Mouse (Mus musculus) liver, adult 2 months (tissue): ENCODE measurements around the gene Snph. TPM values are rescaled to one million over a fixed set of nuclear protein-coding genes. Genes with fewer than 3 reads are reported as not detected.

Source experiments
- DNase-seq: peaks from one replicate; pipeline ENCODE4 v3.0.0-alpha.2; 2011; ENCODE audit warnings: low read depth, low spot score; ENCODE audit errors: extremely low read depth
- H3K27ac ChIP-seq: fragments of 200-500 bp; replicated peaks from 2 replicates; pipeline ENCODE4 v1.5.1; 2012; ENCODE audit warnings: low read depth, mild to moderate bottlenecking, control low read depth, inconsistent platforms, low read length; ENCODE audit not compliant: insufficient read depth
- H3K27me3 ChIP-seq: fragments of 200-500 bp; 2 replicates; pipeline ENCODE4 v1.6.1; 2012; ENCODE audit warnings: mild to moderate bottlenecking, moderate library complexity, low read length, inconsistent platforms; ENCODE audit not compliant: control insufficient read depth, insufficient read depth
- H3K36me3 ChIP-seq: fragments of 200-500 bp; 2 replicates; pipeline ENCODE4 v1.6.1; 2012; ENCODE audit warnings: low read length, inconsistent platforms; ENCODE audit not compliant: control insufficient read depth, insufficient read depth
- H3K4me1 ChIP-seq: fragments of 200-500 bp; 2 replicates; pipeline ENCODE4 v1.6.1; 2011; ENCODE audit warnings: low read length; ENCODE audit not compliant: control insufficient read depth, insufficient read depth
- H3K4me3 ChIP-seq: fragments of 200-500 bp; 2 replicates; pipeline ENCODE4 v1.5.1; 2011; ENCODE audit warnings: low read depth, mild to moderate bottlenecking, control low read depth, low read length, moderate library complexity; ENCODE audit not compliant: insufficient read depth
- H3K79me2 ChIP-seq: fragments of 200-500 bp; 2 replicates; pipeline ENCODE4 v1.6.1; 2012; ENCODE audit warnings: inconsistent platforms, mild to moderate bottlenecking, low read length, moderate library complexity; ENCODE audit not compliant: control insufficient read depth, insufficient read depth
- H3K9ac ChIP-seq: fragments of 200-500 bp; 2 replicates; pipeline ENCODE4 v1.6.1; 2012; ENCODE audit warnings: low read depth, mild to moderate bottlenecking, control low read depth, inconsistent platforms, low read length
- CTCF ChIP-seq: fragments of 200-500 bp; IDR thresholded peaks from 2 replicates; pipeline ENCODE4 v1.5.1; 2011; ENCODE audit warnings: low read depth, low read length, control low read depth
- POLR2A ChIP-seq: fragments of 200-500 bp; IDR thresholded peaks from 2 replicates; pipeline ENCODE4 v1.6.1; 2011; ENCODE audit warnings: low read length, control low read depth; ENCODE audit not compliant: insufficient read depth; ENCODE audit errors: extremely low read depth
- WGBS: fragments of 180-500 bp; shearing (Covaris S2); methylation state at CpG from one replicate; pipeline ENCODE4 v1.1.7; 2018; 5-methylcytosine and 5-hydroxymethylcytosine counted together
- polyA plus RNA-seq: library from polyadenylated mRNA; depleted of rRNA; stranded (reverse); fragments of >200 nt; gene quantifications from 2 replicates; pipeline ENCODE4 v1.2.3, GENCODE M21; 2012
- total RNA-seq: library from RNA; depleted of rRNA; stranded (reverse); fragments of >200 nt; gene quantifications from 2 replicates; pipeline ENCODE4 v1.2.3, GENCODE M21; 2014

The Snph gene
- total and polyA plus RNA-seq, 2 experiments: 0.09 TPM; not detected in 1

DNA sequence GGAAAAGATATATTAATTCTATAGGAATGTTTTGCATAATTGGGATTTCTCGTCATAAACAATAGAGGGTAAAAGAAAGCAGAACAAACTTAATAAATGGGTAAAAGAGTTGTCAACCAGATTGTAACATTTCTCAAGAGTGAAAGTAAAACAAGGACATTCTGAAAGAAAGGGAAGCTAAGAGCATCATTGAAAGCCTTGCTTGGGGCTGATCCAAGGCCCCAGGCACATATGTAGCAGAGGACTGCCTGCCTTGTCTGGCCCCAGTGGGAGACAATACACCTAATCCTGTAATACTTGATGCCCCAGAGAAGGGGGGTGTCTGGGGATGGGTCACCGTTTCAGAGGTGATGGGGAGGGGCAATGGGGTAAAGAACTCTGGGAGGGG lies 3.6 kb upstream of the Snph start:
- Histone ChIP-seq H3K79me2 (no peaks in the 10 kb centered on the region), H3K9ac (no peak overlapping the region), H3K27ac (no peak overlapping the region), H3K36me3 (no peaks in the 10 kb centered on the region), H3K27me3 (peaks cover 8% of the 10 kb centered on the region), H3K4me1 (no peaks in the 10 kb centered on the region; the same call in 1 of the 2 replicates), H3K4me3 (no peak overlapping the region)
- DNase-seq: no peak
- 86% methylated on average over 2 of the region's 2 CpGs for WGBS
- TF ChIP-seq CTCF (no peak), POLR2A (no peak)

DNA sequence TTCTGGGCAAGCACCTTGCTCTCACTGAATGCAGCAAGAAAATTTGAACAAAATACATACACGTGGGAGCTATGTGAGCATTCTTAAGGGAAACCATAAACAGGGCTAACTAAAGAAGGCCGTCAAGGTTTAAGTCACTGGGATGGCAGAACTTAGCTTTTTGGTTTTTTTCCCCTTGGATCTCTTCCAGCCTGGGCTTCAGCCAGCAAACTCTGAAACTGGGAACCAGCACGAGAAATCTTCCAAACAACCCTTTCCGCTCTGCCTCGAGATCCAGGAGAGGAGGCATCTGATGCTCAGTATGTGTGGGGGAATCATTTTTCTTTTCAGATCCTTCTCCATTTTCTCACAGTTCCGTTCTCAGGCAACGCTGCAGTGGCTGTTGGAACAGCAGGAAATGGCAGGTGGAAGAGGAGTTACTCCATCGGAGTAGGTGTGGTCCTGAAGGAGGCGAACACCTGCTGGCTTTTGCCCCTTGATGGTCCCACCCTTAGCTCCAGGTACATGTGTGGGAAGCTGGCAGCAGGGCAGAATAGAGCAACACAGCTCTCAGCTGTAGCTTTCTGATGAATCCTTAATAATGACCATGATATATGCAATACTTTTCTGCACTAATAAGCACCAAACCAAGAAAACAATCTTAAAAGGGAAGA lies 3.1 kb upstream of the Snph start:
- Histone ChIP-seq H3K4me3 (no peak overlapping the region), H3K27me3 (peaks cover 8% of the 10 kb centered on the region), H3K27ac (no peak overlapping the region), H3K79me2 (no peaks in the 10 kb centered on the region), H3K9ac (no peak overlapping the region), H3K4me1 (no peaks in the 10 kb centered on the region; the same call in 1 of the 2 replicates), H3K36me3 (no peaks in the 10 kb centered on the region)
- WGBS: 62% methylated on average over 9 of the region's 9 CpGs
- no peak for DNase-seq
- no peak for TF ChIP-seq CTCF
- TF ChIP-seq POLR2A: no peak

DNA sequence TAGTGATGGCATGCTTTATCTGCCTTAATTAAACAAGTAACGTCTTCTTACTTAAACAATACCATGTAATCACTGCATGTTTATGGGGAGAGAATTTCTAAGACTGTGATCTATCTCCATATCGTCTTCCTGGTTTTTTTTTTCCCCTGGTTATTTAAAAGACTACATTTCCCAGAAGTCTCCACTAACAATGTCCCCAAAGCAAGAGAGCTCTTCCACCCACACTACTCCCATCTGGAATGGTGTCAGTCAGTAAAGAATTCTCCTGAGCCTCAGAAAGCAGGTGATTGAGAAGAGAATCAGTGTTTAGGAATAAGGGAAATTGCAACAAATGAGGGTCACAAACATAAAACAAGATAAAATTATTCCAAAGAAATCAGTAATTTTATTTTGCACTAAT lies 2.5 kb upstream of the Snph start:
- no peaks in the 10 kb centered on the region for H3K79me2 ChIP-seq
- H3K4me1 ChIP-seq: no peaks in the 10 kb centered on the region; the same call in 1 of the 2 replicates
- H3K9ac ChIP-seq: no peak overlapping the region
- DNase-seq: no peak
- no peaks in the 10 kb centered on the region for H3K36me3 ChIP-seq
- H3K27ac ChIP-seq: no peak overlapping the region
- 35% methylated on average over 2 of the region's 2 CpGs for WGBS
- no peak overlapping the region for H3K4me3 ChIP-seq
- H3K27me3 ChIP-seq: peaks cover 8% of the 10 kb centered on the region
- TF ChIP-seq POLR2A (no peak), CTCF (no peak)

DNA sequence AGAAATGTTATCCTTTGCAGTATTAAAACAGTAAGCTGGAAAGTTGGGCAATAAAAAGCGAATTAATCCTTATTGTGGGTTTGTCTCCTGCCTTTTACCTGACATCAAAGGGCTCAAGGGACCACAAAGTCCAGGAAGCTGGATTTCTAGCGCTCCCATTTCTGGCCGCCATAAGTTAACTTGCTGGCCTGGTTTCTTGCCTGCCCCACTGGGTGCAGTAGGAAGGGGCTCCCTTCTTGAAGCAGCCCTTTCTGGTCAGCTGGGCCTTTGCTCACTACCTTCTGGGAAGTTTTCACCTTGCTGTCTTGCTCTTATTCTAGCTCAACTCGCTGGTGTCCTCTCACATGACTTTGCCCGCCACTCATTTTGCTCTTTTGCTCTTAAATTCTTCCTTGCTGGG lies 589 bp upstream of the Snph start:
- H3K9ac ChIP-seq: no peak overlapping the region
- TF ChIP-seq CTCF (no peak), POLR2A (no peak)
- H3K4me1 ChIP-seq: no peaks in the 10 kb centered on the region; the same call in 1 of the 2 replicates
- WGBS: 79% methylated on average over 5 of the region's 5 CpGs
- no peak overlapping the region for H3K4me3 ChIP-seq
- H3K79me2 ChIP-seq: no peaks in the 10 kb centered on the region
- DNase-seq: no peak
- H3K27ac ChIP-seq: no peak overlapping the region
- H3K36me3 ChIP-seq: no peaks in the 10 kb centered on the region
- H3K27me3 ChIP-seq: peaks cover 8% of the 10 kb centered on the region

DNA sequence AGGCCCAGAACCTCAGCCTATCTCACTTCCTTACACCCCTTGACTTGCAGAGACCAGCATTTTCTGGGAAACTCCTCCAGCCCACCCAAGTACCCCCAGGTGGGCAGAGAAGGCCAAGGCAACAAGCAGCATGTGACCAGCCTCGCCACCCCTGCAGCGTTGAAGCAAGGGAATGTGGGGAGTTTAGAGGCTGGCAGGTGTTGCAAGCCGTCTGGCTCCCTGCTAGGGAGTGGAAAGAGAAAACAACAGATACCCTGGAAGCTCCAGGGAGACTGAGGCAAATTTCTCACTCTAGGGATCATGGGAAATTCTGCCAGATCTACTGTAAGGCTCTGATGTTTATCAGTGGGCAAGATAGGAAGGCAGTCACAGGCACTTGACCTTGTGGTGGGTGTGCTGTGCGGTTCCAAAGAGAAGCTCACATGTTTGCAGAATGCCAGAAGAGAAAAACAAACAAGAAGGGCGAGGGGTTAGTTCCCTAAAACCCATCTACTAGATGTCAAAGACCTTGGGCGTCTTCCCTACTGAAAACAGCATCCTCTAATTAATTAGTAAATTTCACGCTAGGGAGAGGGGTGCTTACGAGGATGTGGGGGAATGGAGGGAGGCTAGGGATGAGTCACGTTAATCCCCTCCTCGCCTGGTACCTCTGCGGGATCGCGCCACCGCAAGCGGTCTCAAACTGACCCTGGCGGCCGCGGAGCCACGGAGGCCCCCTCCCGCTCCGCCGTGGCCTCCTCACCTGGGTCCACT lies 811 bp downstream of the Snph start:
- Histone ChIP-seq H3K27me3 (peaks cover 8% of the 10 kb centered on the region), H3K36me3 (no peaks in the 10 kb centered on the region), H3K27ac (no peak overlapping the region), H3K4me3 (peak overlapping the region; percentile 42; the same call in 1 of the 2 replicates), H3K9ac (0 out of 2 replicates have a peak overlapping the region, but pooled peaks have one; percentile 10), H3K79me2 (no peaks in the 10 kb centered on the region), H3K4me1 (no peaks in the 10 kb centered on the region; the same call in 1 of the 2 replicates)
- 6% methylated on average over 22 of the region's 22 CpGs for WGBS
- TF ChIP-seq CTCF: no peak
- DNase-seq: no peak

DNA sequence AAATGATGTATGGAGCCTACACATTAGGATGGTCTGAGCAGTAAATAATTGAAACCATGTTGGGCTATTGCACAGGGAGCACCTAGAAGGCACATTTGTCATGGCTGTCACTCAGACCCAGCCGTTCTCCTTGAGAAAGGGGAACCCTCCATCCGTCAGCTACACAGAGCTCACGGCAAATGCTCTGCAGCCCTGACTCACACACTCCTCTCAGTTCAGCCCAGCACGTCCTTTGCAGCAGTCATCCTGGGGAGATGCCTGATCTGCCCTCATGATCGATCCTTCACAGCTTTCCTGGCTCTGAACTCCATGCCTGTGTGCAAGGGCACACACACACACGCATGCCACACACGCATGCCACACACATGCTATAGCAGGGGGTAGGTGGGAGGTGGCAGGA lies 3.1 kb downstream of the Snph start:
- H3K9ac ChIP-seq: no peak overlapping the region
- H3K27me3 ChIP-seq: peaks cover 8% of the 10 kb centered on the region
- H3K27ac ChIP-seq: no peak overlapping the region
- no peak for DNase-seq
- no peaks in the 10 kb centered on the region for H3K36me3 ChIP-seq
- no peak overlapping the region for H3K4me3 ChIP-seq
- no peaks in the 10 kb centered on the region; the same call in 1 of the 2 replicates for H3K4me1 ChIP-seq
- 75% methylated on average over 7 of the region's 7 CpGs for WGBS
- TF ChIP-seq CTCF: no peak
- TF ChIP-seq POLR2A: no peak
- no peaks in the 10 kb centered on the region for H3K79me2 ChIP-seq
